ENCODE assay signal across 23 mouse cellular contexts in the genomic region with DNA sequence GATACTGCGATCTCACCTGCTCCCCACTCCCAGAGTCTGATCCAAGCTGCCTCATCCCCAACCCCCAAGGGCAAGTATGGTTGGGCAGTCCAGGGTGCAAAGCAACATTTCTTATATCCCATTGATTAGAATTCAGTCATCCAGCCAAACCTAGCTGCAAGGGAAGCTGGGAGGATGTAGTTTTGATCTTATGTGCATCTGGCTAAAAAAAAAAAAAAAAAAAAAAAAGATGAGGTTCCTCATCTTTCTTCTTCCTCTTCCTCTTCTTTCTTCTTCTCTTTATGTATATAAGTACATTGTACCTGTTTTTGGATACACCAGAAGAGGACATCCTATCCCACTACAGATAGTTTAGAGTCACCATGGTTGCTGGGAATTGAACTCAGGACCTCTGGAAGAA. TPM values are rescaled to one million over a fixed set of nuclear protein-coding genes. Genes with fewer than 3 reads are reported as not detected.
"Had no signal": no experiment of that assay in that cellular context is flagged by ENCODE, and none has a peak within 500 bp of the region (broad histone marks: within the 10 kb centered on the region; RNA-seq: fewer than 3 reads in every experiment).

No protein-coding gene starts in this region.

- H3K27ac ChIP-seq: lung, embryonic 15.5 days; midbrain, embryonic 12.5 days; neural tube, embryonic 12.5 days; stomach, embryonic 15.5 days; stomach, postnatal 0 days had no signal

- H3K4me2 ChIP-seq: lung, embryonic 15.5 days; midbrain, embryonic 12.5 days; neural tube, embryonic 12.5 days; stomach, embryonic 15.5 days had no signal

- H3K9ac ChIP-seq: liver, postnatal 0 days; lung, embryonic 15.5 days; midbrain, embryonic 12.5 days; neural tube, embryonic 12.5 days; stomach, embryonic 15.5 days had no signal

- ATAC-seq: liver, postnatal 0 days; lung, postnatal 0 days; midbrain, embryonic 16.5 days had no signal

- DNase-seq: liver, postnatal 0 days; lung, adult 2 months; lung, postnatal 14 days; lung, postnatal 36 days; midbrain, embryonic 14.5 days; right cerebral cortex, postnatal 14 days; thymus, adult 2 months; thymus, postnatal 25 days; thymus, postnatal 4 days had no signal

- H3K4me1 ChIP-seq: midbrain, embryonic 12.5 days had no signal

- H3K4me3 ChIP-seq: lung, embryonic 15.5 days; midbrain, embryonic 10.5 days; midbrain, embryonic 12.5 days; neural tube, embryonic 12.5 days; stomach, embryonic 15.5 days had no signal

- H3K9me3 ChIP-seq: lung, embryonic 15.5 days; midbrain, embryonic 10.5 days; midbrain, embryonic 12.5 days; neural tube, embryonic 12.5 days; stomach, embryonic 15.5 days had no signal

- H3K36me3 ChIP-seq: lung, embryonic 15.5 days; midbrain, embryonic 10.5 days; midbrain, embryonic 12.5 days; neural tube, embryonic 12.5 days; stomach, embryonic 15.5 days had no signal

- H3K27me3 ChIP-seq: lung, embryonic 15.5 days; midbrain, embryonic 12.5 days; neural tube, embryonic 12.5 days; stomach, embryonic 15.5 days had no signal

RNA-seq across cellular contexts. Expression of gene 1600014C23Rik, which starts 17.7 kb away (rescaled TPM):
- total RNA-seq: megakaryocyte, adult 5-6 weeks; megakaryocyte-erythroid progenitor cell, adult 5-6 weeks; neutrophil, adult 5-6 weeks had no signal
- polyA plus RNA-seq: liver, postnatal 0 days; lung, adult 2 months; lung, embryonic 15.5 days; lung, postnatal 0 days; midbrain, embryonic 12.5 days; midbrain, embryonic 14.5 days; midbrain, embryonic 16.5 days; neural tube, embryonic 12.5 days; neural tube, embryonic 14.5 days; spleen, adult 2 months; stomach, embryonic 15.5 days; stomach, postnatal 0 days; thymus, adult 2 months; urinary bladder, adult 2 months had no signal
